Mouse (Mus musculus): Measurements from ENCODE around the gene Gpr34. TPM values are rescaled to one million over a fixed set of nuclear protein-coding genes. Genes with fewer than 3 reads are reported as not detected.

Gene Gpr34
- polyA plus RNA-seq, 1 experiment from 2014 or later, result 3.8 TPM

DNA sequence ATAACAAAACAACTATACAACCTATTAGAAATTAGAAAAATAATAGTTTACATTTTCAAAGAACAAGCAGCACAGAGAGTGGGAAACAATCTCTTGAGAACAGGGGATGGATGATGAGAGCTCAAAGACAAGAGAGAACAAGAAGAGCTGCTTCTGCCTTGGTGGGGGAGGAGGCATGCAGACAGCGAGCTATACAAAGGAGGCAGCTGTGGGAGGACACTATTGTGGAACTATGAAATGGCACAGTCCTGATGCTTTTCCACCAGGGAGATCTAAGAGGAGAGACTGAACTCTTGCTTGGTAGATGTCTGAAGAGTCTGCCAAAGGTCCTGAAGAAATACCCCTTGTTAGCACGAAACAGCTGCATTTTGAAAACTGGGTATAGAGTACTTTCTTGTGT, 56.5 kb downstream of the Gpr34 start:
- ATAC-seq, result no peak
- Histone ChIP-seq H3K9ac (ENCODE audit: low read length) (no peak overlapping the region), H3K4me3 (ENCODE audit: low read depth, low read length) (no peak overlapping the region), H3K4me1 (ENCODE audit: control insufficient read depth, insufficient read depth, low read length) (no peaks in the 10 kb centered on the region), H3K4me2 (ENCODE audit: low read length) (no peak overlapping the region), H3K27me3 (replicated peaks; ENCODE audit: control insufficient read depth, insufficient read depth, low read length) (no peaks in the 10 kb centered on the region), H3K9me3 (replicated peaks; ENCODE audit: control insufficient read depth, low read length) (no peaks in the 10 kb centered on the region), H3K36me3 (ENCODE audit: control insufficient read depth, insufficient read depth, low read length) (no peaks in the 10 kb centered on the region), H3K27ac (ENCODE audit: low read depth, low read length) (no peak overlapping the region)
- 58% methylated on average over 2 of the region's 2 CpGs for WGBS
- DNase-seq (ENCODE audit: low spot score), result no peak

Small RNA genes lying within 50 kb of the gene (microRNA-seq; reads per million reads assigned to microRNA genes)
- gene Gm25246, result not detected

Other genes starting within 250 kb of the Gpr34 start
- gene Nyx, start 166.0 kb upstream of the Gpr34 start, polyA plus RNA-seq (2014; fragmentation: Nextera tagmentation; extraction: Ambion mirVana), result 0.08 TPM in 1 of 2 replicates, not detected in the other
- gene Gpr82, start 29.3 kb downstream of the Gpr34 start, polyA plus RNA-seq (2014; fragmentation: Nextera tagmentation; extraction: Ambion mirVana), result 0.13 and 0.36 TPM in 2 replicates
- 32.6 and 37.7 TPM in 2 replicates for gene Cask, start 219.3 kb downstream of the Gpr34 start, polyA plus RNA-seq (2014; fragmentation: Nextera tagmentation; extraction: Ambion mirVana)

Measured in forebrain, embryonic 14.5 days (tissue).